Mouse (Mus musculus) CH12.LX (cell line): Measurements from ENCODE around the gene Tbl1xr1.

Experiments used
- CHD2 ChIP-seq: IDR thresholded peaks from 2 replicates; pipeline ENCODE4 v1.6.1; 2011; ENCODE audit warnings: low read length, improper control_type of control experiment
- CTCF ChIP-seq, 2 experiments: IDR thresholded peaks in 1 of 2; conservative IDR thresholded peaks in 1 of 2; 2 replicates each; pipeline ENCODE4 v1.5.1; 2011 to 2012; ENCODE audit warnings: low read depth in 2 of 2, low read length in 2 of 2, improper control_type of control experiment in 1 of 2, inconsistent platforms in 1 of 2, mild to moderate bottlenecking in 1 of 2, moderate library complexity in 1 of 2
- EP300 ChIP-seq: IDR thresholded peaks from 2 replicates; pipeline ENCODE4 v1.6.1; 2011; ENCODE audit warnings: low read length, improper control_type of control experiment
- JUN ChIP-seq: IDR thresholded peaks from 2 replicates; pipeline ENCODE4 v1.6.1; 2011; ENCODE audit warnings: low read depth, mild to moderate bottlenecking, low read length, improper control_type of control experiment, moderate library complexity; ENCODE audit not compliant: insufficient read depth
- KAT2A ChIP-seq: IDR thresholded peaks from 2 replicates; pipeline ENCODE4 v1.6.1; 2012; ENCODE audit warnings: low read length, improper control_type of control experiment, inconsistent platforms; ENCODE audit not compliant: insufficient replicate concordance
- MAZ ChIP-seq: IDR thresholded peaks from 2 replicates; pipeline ENCODE4 v1.6.1; 2012; ENCODE audit warnings: low read depth, mild to moderate bottlenecking, inconsistent platforms, low read length, improper control_type of control experiment, moderate library complexity
- MXI1 ChIP-seq: IDR thresholded peaks from 2 replicates; pipeline ENCODE4 v1.6.1; 2011; ENCODE audit warnings: mild to moderate bottlenecking, low read depth, low read length, improper control_type of control experiment
- NRF1 ChIP-seq: IDR thresholded peaks from 2 replicates; pipeline ENCODE4 v1.6.1; 2014; ENCODE audit warnings: low read depth, mild to moderate bottlenecking, inconsistent platforms, low read length, improper control_type of control experiment, moderate library complexity
- POLR2A ChIP-seq: IDR thresholded peaks from 2 replicates; pipeline ENCODE4 v1.6.1; 2011; ENCODE audit warnings: low read depth, mild to moderate bottlenecking, improper control_type of control experiment, low read length
- SIN3A ChIP-seq: IDR thresholded peaks from 2 replicates; pipeline ENCODE4 v1.6.1; 2012; ENCODE audit warnings: low read length, improper control_type of control experiment, inconsistent platforms
- UBTF ChIP-seq: IDR thresholded peaks from 2 replicates; pipeline ENCODE4 v1.6.1; 2012; ENCODE audit warnings: low read depth, mild to moderate bottlenecking, inconsistent platforms, low read length, improper control_type of control experiment, moderate library complexity
- USF1 ChIP-seq: IDR thresholded peaks from 2 replicates; pipeline ENCODE4 v1.6.1; 2014; ENCODE audit warnings: low read depth, mild to moderate bottlenecking, inconsistent platforms, low read length, improper control_type of control experiment
- ZNF384 ChIP-seq: IDR thresholded peaks from 2 replicates; pipeline ENCODE4 v1.6.1; 2012; ENCODE audit warnings: low read depth, low read length, improper control_type of control experiment, inconsistent platforms

DNA sequence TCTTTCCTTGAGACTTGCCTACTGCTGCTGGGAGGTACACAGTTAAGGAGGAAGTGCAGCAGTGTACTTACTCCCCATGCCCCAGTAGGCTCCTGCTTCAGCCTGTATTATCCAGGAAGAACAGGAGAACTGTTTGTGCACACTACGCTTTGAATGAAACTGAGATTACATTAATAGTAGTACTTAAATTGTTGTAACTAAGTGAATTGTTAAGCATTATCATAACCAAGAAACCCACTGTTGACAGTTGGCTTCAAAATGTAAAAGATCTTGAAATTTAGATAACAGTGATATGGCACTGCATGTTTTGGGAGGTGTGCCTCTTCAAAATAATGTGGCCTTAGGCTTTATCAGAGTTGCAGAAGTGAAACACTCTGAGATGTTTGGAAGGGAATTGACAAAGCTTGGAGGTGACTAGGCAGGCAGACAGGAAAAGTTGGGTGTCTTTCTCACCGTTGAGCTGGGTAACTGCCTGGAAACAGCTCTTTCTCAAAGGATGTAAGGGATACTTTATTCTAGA lies 62.2 kb downstream of the Tbl1xr1 start:
- TF ChIP-seq EP300: no peak
- TF ChIP-seq CTCF (conservative IDR thresholded peaks at IDR 0.05 in 1 of 2, IDR thresholded peaks at IDR 0.05 in 1 of 2; ENCODE audit: low read depth in 2 of 2, low read length in 2 of 2): no peak
- no peak for TF ChIP-seq POLR2A
- TF ChIP-seq KAT2A: no peak
- TF ChIP-seq MXI1: no peak
- no peak for TF ChIP-seq SIN3A
- TF ChIP-seq MAZ: no peak
- no peak for TF ChIP-seq USF1
- TF ChIP-seq UBTF: no peak
- no peak for TF ChIP-seq CHD2
- TF ChIP-seq JUN: no peak
- TF ChIP-seq ZNF384: no peak
- TF ChIP-seq NRF1: no peak
